Mouse (Mus musculus): Measurements from ENCODE around the gene Tmem117. TPM values are rescaled to one million over a fixed set of nuclear protein-coding genes. Genes with fewer than 3 reads are reported as not detected.

The Tmem117 gene
- polyA plus RNA-seq, 1 experiment from 2014 or later: 3.2 TPM

DNA sequence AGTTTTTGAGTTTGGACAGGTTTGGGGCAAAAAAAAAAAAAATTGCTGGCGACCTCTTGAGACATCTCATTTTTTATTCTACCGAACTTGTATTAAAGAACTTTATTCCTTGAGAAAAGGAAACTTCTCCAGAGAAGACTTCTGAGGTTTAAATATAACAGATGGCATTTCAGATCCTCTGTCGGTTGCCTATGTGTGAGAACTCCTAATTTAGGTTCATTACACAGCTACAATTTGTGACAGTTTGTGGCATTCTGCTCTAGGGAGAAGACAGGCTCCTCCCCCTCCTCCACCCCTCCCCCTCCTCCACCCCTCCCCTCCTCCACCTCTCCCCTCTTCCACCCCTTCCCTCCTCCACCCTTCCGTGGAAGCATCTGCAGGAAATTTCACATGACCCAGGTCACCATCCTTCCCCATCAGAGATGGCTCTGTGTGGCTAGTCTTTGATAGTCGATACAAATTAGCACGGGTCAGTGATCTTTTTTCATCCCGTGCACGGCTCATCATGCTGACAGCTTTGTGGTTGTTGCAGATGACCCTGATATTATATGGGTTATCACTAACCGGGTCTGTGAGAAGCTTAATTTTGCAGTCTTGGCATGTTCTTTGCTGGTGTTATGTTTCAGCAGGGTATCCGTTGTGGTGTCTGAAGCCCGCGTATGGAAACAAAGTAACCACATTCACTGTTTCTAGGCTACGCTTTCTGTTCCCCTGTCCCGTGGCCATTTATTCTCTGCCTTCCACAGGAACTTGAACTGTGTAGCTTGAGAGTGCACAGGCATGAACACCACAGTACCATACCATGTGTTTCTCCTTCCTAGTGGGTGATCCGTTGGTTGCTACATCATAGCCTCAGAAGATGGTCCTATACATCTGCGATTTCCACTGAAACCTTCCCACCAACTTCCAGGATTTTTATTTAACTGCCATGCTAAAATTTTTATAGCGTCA, 147.4 kb downstream of the Tmem117 start:
- no peaks in the 10 kb centered on the region for H3K27me3 ChIP-seq
- ATAC-seq (ENCODE audit: insufficient number of reproducible peaks, insufficient read depth, low FRiP score, low TSS enrichment): 0 out of 2 replicates have a peak, but pooled peaks have one; percentile 10
- no peak overlapping the region for H3K4me3 ChIP-seq
- H3K4me2 ChIP-seq (replicated peaks): peak overlapping the region; percentile 9; the same call in 1 of the 2 replicates
- WGBS: 42% methylated on average over 17 of the region's 17 CpGs
- no peaks in the 10 kb centered on the region for H3K9me3 ChIP-seq
- H3K4me1 ChIP-seq: peaks cover 6% of the 10 kb centered on the region; the same call in 1 of the 2 replicates
- H3K9ac ChIP-seq: no peak overlapping the region
- H3K27ac ChIP-seq: no peak overlapping the region
- no peaks in the 10 kb centered on the region for H3K36me3 ChIP-seq

DNA sequence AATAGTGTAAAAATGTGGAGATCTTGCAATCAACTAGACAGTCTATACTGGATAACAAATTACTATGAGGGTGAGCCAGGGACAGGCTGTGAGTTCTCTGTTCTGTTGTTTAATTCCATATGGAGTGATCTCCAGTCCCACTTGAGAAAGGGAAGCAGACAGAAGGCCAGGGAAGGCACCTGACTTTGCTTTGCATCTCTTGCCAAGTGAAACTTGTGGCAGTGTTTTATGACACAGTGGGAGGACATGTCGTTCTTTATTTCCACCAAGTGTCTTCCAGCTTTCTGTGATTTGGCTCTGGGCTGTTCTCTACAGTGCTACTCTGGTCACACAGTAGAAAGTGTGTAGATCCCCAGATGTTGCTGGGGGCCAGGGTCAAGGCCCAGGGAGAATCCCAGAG, 152.5 kb downstream of the Tmem117 start:
- Histone ChIP-seq H3K4me3 (no peak overlapping the region), H3K4me1 (0 out of 2 replicates have a peak, but pooled peaks cover 2% of the 10 kb centered on the region), H3K27ac (no peak overlapping the region), H3K9me3 (no peaks in the 10 kb centered on the region), H3K4me2 (replicated peaks) (no peak overlapping the region), H3K36me3 (no peaks in the 10 kb centered on the region), H3K27me3 (no peaks in the 10 kb centered on the region), H3K9ac (no peak overlapping the region)
- ATAC-seq (ENCODE audit: insufficient number of reproducible peaks, insufficient read depth, low FRiP score, low TSS enrichment): no peak
- WGBS: 79% methylated on average over 1 of the region's 1 CpGs

DNA sequence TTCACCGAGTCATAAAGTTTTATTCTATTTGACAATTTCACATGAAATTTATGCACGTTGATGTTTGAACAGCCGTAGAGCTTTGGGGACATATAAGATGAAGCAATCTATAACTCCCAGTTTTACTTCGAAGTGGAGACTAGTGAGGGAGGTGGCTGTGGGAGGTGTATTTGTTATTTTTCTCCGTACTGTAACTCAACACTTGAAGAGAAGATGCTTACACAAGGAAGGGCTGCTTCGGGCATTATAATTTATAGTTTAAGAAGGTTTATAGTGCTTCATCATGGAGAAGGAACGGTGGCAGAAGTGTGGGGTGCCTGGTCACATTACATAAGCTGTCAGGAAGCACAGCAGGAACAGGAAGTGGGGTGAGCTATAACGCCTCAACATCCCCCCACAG, 164.4 kb downstream of the Tmem117 start:
- H3K9ac ChIP-seq: no peak overlapping the region
- no peak overlapping the region for H3K27ac ChIP-seq
- no peaks in the 10 kb centered on the region for H3K9me3 ChIP-seq
- H3K4me1 ChIP-seq: no peaks in the 10 kb centered on the region
- H3K36me3 ChIP-seq: no peaks in the 10 kb centered on the region
- H3K4me2 ChIP-seq (replicated peaks): no peak overlapping the region
- no peaks in the 10 kb centered on the region for H3K27me3 ChIP-seq
- 86% methylated on average over 8 of the region's 8 CpGs for WGBS
- H3K4me3 ChIP-seq: no peak overlapping the region
- ATAC-seq (ENCODE audit: insufficient number of reproducible peaks, insufficient read depth, low FRiP score, low TSS enrichment): no peak

DNA sequence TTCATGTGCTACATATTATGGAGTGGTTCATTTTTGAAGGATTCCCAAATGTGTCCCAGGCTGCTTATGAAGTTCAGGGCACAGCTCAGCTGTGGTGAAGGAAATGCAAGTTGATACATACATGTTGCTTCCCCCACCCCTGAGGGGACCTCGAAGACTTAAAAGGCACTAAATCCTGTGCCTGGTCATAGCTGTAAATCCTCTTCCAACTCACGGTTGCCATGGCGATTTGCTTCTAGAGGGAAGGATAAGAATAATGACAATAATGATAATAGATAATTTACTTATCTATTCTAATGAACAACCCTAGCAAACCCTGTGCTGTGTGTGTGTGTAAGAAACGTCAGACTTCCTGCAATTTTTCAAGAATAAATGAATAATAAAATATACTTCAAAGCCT, 166.5 kb downstream of the Tmem117 start:
- no peak for ATAC-seq (ENCODE audit: insufficient number of reproducible peaks, insufficient read depth, low FRiP score, low TSS enrichment)
- no peak overlapping the region for H3K27ac ChIP-seq
- no peak overlapping the region for H3K4me2 ChIP-seq (replicated peaks)
- WGBS: 79% methylated on average over 4 of the region's 4 CpGs
- H3K9me3 ChIP-seq: no peaks in the 10 kb centered on the region
- no peaks in the 10 kb centered on the region for H3K4me1 ChIP-seq
- no peak overlapping the region for H3K4me3 ChIP-seq
- no peak overlapping the region for H3K9ac ChIP-seq
- H3K36me3 ChIP-seq: no peaks in the 10 kb centered on the region
- H3K27me3 ChIP-seq: no peaks in the 10 kb centered on the region

DNA sequence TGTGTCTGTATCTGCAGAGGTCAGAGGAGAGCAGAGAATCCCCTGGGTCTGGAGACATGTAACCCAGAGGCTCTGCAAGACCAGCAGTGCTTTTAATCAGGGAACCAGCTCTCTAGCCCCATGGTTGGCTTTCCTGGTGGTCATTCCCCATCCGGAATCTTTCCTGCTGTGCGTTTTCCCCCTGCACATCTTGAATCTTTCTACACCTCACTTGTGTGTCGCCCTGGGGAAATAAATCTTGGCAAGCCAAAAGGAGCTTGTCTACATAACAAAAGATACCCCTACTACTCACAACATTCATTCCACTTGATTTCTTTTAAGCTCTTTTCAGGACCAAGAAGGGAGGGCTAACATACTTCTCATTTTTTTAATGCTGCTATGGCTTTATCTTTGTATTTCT, 169.2 kb downstream of the Tmem117 start:
- WGBS: 43% methylated on average over 3 of the region's 3 CpGs
- H3K9me3 ChIP-seq: no peaks in the 10 kb centered on the region

DNA sequence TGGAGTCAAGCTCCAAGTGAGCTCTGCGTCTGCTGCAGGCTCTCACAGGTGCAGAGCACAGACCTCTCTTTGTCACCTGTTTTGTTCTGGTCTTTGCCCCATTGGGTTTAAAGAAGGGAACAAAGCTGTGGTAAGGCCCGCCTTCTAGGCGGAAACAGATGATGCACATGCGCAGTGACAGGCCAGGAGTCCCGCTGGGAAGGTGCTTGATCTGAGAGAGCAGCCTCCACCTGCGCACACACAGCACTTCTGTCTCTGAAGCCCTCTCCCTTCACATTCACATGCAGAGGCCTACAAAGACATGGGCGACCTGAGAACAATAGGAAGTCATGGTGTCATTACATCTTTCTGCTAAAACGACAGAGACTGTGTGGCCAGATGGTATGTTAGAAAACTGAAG, 172.4 kb downstream of the Tmem117 start:
- Histone ChIP-seq H3K4me2 (replicated peaks) (no peak overlapping the region), H3K27ac (no peak overlapping the region), H3K4me1 (no peaks in the 10 kb centered on the region), H3K4me3 (no peak overlapping the region), H3K9me3 (no peaks in the 10 kb centered on the region), H3K27me3 (no peaks in the 10 kb centered on the region), H3K36me3 (no peaks in the 10 kb centered on the region), H3K9ac (no peak overlapping the region; the same call in 1 of the 2 replicates)
- no peak for ATAC-seq (ENCODE audit: insufficient number of reproducible peaks, insufficient read depth, low FRiP score, low TSS enrichment)
- WGBS: 65% methylated on average over 8 of the region's 8 CpGs

More for the DNA sequence above, 169.2 kb downstream of the Tmem117 start:
- no peak overlapping the region for H3K27ac ChIP-seq
- H3K9ac ChIP-seq: no peak overlapping the region
- H3K27me3 ChIP-seq: no peaks in the 10 kb centered on the region
- no peaks in the 10 kb centered on the region for H3K36me3 ChIP-seq
- no peak overlapping the region for H3K4me2 ChIP-seq (replicated peaks)
- no peak for ATAC-seq (ENCODE audit: insufficient number of reproducible peaks, insufficient read depth, low FRiP score, low TSS enrichment)
- H3K4me1 ChIP-seq: no peaks in the 10 kb centered on the region
- no peak overlapping the region for H3K4me3 ChIP-seq

DNA sequence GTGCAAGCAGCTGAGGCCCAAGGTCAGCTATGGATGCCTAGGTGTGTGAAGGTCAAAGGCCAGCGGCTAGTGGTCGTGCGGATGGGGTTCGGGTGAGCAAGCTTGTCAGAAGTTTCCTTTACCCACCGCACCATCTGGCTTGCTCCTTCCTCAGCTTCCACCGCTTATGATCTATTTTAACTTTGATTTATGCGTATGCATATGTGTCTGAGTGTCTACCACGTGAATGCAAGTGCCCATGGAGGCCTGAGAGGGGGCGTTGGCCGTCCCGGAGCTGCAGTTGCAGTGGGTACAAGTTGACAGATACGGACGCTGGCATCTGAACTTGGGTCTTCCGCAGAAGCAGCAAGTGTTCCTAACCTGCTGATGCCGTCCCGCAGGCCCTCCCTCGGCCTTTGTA, 173.8 kb downstream of the Tmem117 start:
- no peak overlapping the region for H3K9ac ChIP-seq
- no peaks in the 10 kb centered on the region for H3K27me3 ChIP-seq
- no peaks in the 10 kb centered on the region for H3K36me3 ChIP-seq
- no peaks in the 10 kb centered on the region for H3K4me1 ChIP-seq
- 85% methylated on average over 17 of the region's 17 CpGs for WGBS
- no peak for ATAC-seq (ENCODE audit: insufficient number of reproducible peaks, insufficient read depth, low FRiP score, low TSS enrichment)
- no peaks in the 10 kb centered on the region for H3K9me3 ChIP-seq
- H3K4me3 ChIP-seq: no peak overlapping the region
- H3K27ac ChIP-seq: no peak overlapping the region
- H3K4me2 ChIP-seq (replicated peaks): no peak overlapping the region

DNA sequence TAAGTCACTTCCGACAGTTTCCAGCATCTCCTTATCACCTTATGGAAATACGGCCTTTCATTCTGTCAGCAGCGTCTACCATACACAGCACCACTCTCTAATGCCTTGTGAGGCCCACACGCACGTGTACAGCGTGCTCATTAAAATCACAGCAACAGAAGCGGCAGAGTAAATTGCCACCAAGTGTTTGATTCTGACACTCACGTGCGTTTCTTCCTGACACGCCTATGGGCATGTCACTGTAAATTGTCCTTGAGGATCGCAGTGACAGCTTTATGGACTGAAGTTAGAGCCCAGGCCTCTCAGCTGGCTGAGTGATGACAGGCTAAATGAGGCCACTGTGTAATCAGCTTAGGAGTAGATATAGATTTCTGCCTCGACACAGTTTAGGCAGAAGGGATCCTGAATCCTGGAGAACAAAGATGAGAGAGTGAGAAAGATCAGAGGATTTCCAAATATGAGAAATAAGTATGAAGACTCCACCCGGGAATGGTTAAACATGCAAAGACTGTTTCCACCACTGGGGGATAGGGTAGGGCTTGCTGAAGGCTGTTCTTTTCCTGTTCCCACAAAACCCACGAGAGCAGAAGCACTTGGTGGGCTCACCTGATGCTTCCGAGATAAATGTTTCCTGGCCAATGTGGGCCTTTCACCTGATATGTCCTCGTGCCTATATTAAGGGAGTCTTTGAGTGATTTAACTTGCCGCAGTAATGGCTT, 174.8 kb downstream of the Tmem117 start:
- 69% methylated on average over 17 of the region's 17 CpGs for WGBS
- Histone ChIP-seq H3K4me1 (no peaks in the 10 kb centered on the region), H3K4me2 (replicated peaks) (no peak overlapping the region), H3K4me3 (no peak overlapping the region), H3K36me3 (no peaks in the 10 kb centered on the region), H3K9ac (no peak overlapping the region), H3K9me3 (no peaks in the 10 kb centered on the region), H3K27ac (no peak overlapping the region), H3K27me3 (no peaks in the 10 kb centered on the region)
- ATAC-seq (ENCODE audit: insufficient number of reproducible peaks, insufficient read depth, low FRiP score, low TSS enrichment): no peak

DNA sequence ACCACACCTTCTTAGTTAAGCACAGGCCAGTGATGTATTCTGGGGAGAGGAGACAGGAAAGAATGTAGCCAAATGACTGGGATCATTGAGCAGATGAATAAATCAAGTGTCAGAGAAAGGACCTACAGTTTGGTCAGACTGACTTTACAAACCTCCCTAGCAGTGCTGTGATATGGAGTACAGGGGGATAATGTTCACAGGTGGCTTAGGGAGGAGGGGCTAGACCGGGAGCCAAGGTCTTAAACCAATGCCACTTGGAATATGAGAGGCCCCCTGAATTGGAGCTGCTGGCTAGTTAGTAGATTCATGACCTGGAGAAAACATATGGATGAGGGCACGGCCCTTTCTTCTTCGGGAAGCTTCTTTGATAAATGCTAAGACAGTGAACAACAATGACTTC, 177.0 kb downstream of the Tmem117 start:
- Histone ChIP-seq H3K27ac (no peak overlapping the region), H3K9me3 (no peaks in the 10 kb centered on the region), H3K9ac (no peak overlapping the region), H3K4me2 (replicated peaks) (no peak overlapping the region), H3K36me3 (no peaks in the 10 kb centered on the region), H3K27me3 (no peaks in the 10 kb centered on the region), H3K4me1 (no peaks in the 10 kb centered on the region), H3K4me3 (no peak overlapping the region)
- no peak for ATAC-seq (ENCODE audit: insufficient number of reproducible peaks, insufficient read depth, low FRiP score, low TSS enrichment)
- 78% methylated on average over 3 of the region's 3 CpGs for WGBS

DNA sequence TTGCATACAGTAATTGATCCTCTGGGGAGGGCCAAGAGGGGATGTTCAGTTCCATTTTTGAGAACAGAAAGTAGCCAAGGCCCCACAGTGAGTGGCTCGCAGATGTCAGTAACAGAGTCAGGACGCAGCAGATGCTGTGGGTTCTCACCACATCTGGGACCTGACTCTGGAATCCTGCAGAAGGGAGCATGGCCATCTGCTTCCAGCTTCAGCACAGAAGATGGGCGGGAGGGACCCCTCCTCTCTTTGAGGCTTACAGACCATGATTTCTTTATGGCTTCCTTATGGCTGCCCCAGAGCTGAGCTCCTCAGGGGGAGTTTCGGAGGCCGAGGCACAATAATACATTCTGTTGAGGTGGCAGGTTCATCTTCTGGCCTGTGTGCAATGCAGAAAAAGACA, 182.5 kb downstream of the Tmem117 start:
- 0 out of 2 replicates have a peak, but pooled peaks cover 3% of the 10 kb centered on the region for H3K4me1 ChIP-seq
- H3K36me3 ChIP-seq: no peaks in the 10 kb centered on the region
- H3K27me3 ChIP-seq: no peaks in the 10 kb centered on the region
- WGBS: 44% methylated on average over 5 of the region's 5 CpGs
- no peaks in the 10 kb centered on the region for H3K9me3 ChIP-seq
- H3K4me3 ChIP-seq: no peak overlapping the region
- H3K9ac ChIP-seq: no peak overlapping the region
- ATAC-seq (ENCODE audit: insufficient number of reproducible peaks, insufficient read depth, low FRiP score, low TSS enrichment): peak; percentile 74; the same call in 1 of the 2 replicates
- no peak overlapping the region for H3K27ac ChIP-seq
- H3K4me2 ChIP-seq (replicated peaks): no peak overlapping the region

DNA sequence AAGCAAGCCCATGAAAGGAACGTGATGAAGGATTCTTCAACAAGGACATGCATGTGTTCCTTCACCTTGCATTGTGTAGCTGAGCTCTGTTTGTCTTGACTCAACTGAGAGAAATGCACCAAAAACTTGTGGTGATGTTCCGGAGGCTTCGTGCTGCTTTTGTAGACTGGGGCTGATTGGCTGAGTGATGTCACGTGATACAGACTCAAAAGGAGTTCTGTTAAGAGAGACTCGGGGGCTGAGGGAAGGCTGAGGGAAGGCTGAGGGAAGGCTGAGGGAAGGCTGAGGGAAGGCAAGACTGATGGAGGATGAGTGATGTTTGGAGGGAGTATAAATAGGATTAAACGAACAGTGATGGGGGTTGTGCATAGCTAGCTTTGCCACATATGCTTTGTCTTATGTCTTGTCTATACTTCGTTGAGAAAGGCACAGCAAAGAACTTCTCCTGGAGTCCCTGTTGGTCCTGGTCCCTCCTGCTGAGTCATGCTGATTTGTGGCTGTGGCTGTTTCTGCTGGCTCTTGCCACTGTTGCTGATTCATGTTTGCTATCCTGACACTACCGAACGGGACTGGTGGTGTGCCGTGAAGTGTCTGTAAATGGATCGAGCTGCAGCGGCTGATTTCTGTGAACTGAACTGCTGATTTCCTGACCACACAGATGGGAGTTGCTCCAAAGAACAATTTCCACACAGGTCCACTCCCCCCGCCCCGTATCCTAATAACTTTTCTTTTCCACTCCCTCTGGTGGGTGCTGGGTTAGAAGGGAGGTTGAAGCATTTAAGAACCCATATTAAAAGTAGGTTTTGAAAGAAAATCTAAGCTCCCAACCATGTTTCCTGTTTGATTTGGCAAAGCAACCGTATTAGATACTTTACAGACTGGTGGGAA, 185.4 kb downstream of the Tmem117 start:
- WGBS: 84% methylated on average over 15 of the region's 15 CpGs
- Histone ChIP-seq H3K36me3 (no peaks in the 10 kb centered on the region), H3K4me3 (no peak overlapping the region), H3K4me1 (0 out of 2 replicates have a peak, but pooled peaks cover 3% of the 10 kb centered on the region), H3K4me2 (replicated peaks) (no peak overlapping the region), H3K9ac (no peak overlapping the region), H3K9me3 (no peaks in the 10 kb centered on the region), H3K27ac (no peak overlapping the region), H3K27me3 (no peaks in the 10 kb centered on the region)
- ATAC-seq (ENCODE audit: insufficient number of reproducible peaks, insufficient read depth, low FRiP score, low TSS enrichment): no peak

Data from embryonic facial prominence, embryonic 12.5 days (tissue).